Mouse (Mus musculus) c-Kit-negative CD71-positive TER-119-positive erythroid progenitor cells, embryonic 14.5 days (primary cell): ENCODE measurements around the gene Rin1.
"Not testable (repeated sequence)": the region's sequence is repeated elsewhere in the genome, so short reads cannot be mapped to it uniquely, and the experiment has no call there.

Experiments
- DNase-seq: peaks from one replicate; pipeline ENCODE4 v3.0.0-alpha.2; 2013; ENCODE audit warnings: low read depth, low spot score

Gene Rin1

DNA sequence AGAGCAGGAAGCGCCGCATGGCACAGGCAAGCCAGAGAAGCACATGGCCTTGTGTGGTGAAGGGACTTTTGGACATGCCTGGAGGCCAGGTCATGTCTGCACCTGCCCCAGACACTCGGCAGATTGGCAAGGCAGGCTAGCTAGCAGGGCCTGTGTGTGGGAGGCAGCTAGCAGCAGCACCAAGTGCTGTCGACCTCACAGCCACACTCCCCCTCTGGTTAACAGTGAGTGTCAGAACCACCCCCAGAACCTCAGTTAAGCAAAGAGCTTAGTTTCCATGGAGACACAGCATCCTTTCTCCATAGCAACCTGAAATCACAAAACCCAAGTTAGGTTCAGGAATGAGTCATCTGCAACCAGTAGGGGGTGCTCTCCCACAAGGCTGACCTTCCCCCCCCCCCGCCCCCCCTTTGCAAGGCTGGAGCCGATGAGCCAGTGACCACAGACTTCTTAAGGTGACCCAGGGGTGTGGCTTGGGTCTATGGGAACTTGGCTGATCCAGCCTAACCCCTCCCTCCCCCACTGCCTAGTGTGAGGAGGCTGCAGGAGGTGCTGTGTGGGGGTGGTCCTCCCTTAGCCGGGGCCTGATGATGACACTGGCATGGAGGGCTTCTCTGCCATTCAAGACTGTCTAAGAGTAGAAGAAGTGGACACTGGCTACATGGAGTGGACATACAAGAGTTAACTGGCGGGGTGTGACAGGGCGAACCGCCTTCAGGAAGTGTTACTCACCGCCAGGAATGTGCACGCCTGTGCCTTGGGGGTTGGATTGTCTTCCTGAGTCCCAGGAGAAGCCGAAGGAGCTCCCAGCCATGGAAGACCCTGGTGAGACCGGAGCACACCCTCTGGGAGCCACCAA is at the start of gene Rin1:
Gene Rin1 (plus strand): TSS at position 435 of the 859 bp plus-strand sequence.
- no peak for DNase-seq

GRCm38 (mm10) chr19:5001666-5002406 is 48.4 kb upstream of the Rin1 start:
- no peak for DNase-seq

- DNase-seq: not testable (repeated sequence)
Observed at GRCm38 (mm10) chr19:5003644-5004043, 46.6 kb upstream of the Rin1 start.

DNA sequence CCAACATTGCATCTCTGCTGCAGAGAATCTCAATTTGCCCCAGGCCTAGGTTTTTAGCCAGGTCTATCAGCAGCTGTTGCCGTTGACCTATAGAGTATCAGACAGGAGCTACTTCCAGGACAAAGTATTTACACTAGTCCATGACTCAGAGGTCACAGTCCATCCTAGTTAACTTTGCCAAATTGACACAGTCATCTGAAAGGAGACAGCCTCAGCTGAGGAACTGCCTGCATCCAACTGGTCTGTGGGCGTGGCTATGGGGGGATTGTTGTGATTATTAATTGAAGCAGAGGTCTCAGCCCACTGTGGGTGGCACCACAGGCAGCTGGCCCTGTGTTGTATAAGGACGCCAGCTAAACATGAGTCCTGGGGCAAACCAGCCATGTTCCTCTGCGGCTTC is 45.4 kb upstream of the Rin1 start:
- no peak for DNase-seq

DNA sequence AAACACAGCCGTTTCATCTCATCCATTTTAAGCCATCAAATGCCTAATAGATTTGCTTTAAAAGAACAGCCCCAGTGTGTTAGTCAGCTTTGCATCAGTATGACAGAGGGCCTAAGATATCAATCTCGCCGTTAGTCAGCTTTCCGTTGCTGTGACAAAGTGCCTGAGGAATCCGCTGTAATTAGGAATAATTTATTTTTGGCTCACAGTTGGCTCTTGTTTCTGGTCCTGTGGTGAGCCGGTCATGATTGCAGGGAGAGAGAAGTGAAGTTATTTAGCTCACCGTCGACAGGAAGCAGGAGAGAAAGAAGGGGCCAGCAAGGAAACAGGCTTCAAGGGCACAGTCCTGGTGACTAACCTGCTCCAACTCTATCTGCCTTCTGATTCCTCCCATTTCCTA is 37.1 kb upstream of the Rin1 start:
- DNase-seq: no peak

DNA sequence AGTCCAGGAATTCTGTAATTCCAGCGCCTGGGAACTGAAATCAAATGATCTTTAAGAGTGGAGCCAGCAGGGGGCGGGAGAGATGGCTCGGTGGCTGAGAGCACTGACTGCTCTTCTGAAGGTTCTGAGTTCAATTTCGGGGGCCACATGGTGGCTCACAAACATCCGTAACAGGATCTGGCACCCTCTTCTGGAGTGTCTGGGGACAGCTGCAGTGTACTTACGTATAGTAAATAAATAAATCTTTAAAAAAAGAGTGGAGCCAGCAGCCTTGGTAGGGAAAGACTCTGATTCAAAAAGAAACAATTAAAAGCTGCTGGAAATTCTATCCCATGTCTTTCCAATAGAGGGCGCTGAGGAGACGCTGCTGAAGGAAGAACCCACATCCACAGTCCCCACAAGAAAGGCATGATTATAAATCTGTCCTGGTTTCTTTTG is 35.3 kb upstream of the Rin1 start:
- no peak for DNase-seq

DNA sequence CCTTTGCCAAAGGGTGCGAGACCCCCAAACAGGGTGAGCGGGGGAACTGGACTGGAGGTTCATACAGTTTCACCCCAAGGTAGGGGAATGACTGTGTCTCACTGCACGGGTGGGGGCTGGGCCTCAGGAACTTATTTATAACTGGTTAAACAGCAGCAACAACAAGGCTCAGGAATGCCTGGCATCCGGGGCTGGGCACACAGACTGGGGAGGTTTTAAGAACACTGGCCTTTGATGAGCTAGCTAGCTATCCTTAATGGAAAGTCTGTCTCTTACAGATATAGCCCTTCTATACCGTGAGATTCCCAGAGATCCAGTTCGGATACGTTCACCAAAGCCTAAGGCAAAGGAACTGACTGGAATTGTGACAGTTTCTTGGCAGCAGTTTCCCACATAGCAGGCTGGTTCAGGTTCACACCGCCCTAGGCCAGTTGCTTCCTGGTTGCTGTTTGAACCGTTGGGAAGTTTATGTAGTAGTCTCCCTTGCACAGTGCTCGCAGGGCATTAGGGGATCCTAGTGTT is 34.0 kb upstream of the Rin1 start:
- DNase-seq: no peak

- DNase-seq: no peak
Observed at GRCm38 (mm10) chr19:5016782-5017181, 33.5 kb upstream of the Rin1 start.

DNA sequence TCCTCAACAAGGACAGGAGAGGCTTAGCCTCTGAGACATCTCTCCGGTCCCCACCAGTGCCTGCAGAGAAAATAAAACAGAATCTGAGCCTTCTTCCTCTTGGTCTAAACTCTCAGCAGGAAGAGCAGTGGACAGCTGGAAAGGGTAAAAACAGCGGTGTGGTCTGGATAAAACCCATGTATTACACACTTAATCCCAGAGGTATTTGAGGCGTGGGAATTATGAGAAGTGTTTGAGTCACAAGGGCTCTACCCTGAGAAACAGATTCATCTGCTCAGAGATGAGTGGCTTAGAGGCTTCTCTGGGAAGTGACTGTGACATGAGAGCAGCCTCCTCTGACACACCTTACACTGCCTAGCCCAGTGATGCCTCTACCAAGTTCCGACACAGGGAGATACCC is 32.7 kb upstream of the Rin1 start:
- DNase-seq: no peak

- no peak for DNase-seq
Observed at GRCm38 (mm10) chr19:5018191-5018590, 32.1 kb upstream of the Rin1 start.

DNA sequence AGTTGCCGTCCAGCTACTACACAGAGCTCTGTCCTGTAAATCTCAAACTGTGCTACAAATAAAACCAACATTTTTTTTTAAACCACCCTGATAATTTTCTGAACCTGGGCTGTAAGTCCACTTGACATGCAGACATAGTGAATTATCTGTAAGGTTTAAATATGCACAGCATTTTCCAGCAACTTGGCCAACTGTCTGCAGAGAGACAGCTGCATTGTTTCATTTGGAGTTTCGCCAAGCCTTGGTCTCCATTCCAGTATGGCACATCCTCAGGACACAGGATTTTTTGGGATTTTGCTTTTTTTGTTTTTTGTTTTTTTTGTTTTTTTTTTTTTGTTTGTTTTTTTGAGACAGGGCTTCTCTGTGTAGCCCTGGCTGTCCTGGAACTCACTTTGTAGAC is 28.9 kb upstream of the Rin1 start:
- no peak for DNase-seq

- DNase-seq: no peak
Observed at GRCm38 (mm10) chr19:5023621-5024479, 26.4 kb upstream of the Rin1 start, which contains the start of gene Slc29a2. Gene Slc29a2, plus strand, starts transcription at chr19:5023860.

GRCm38 (mm10) chr19:5026111-5026510 is 24.2 kb upstream of the Rin1 start:
- DNase-seq: no peak

GRCm38 (mm10) chr19:5032686-5033085 is 17.6 kb upstream of the Rin1 start:
- no peak for DNase-seq

DNA sequence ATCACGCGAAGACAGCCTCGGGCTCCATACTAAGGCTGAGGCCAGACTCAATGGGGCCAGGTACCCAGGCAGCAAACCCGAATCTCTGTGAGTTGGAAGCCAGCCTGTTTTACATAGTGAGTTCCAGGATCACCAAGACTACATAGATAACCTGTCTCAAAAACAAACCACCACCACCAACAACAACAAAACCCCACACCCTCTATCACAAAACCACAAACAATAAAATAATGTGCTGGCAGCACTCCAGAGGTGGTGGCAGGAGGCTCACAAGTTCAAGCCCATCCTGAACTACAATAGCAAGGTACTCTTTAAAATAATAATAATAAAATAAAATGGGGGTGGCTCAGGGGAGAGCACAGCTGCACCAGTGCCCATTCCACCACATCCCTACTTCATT is 13.7 kb upstream of the Rin1 start:
- no peak for DNase-seq

DNA sequence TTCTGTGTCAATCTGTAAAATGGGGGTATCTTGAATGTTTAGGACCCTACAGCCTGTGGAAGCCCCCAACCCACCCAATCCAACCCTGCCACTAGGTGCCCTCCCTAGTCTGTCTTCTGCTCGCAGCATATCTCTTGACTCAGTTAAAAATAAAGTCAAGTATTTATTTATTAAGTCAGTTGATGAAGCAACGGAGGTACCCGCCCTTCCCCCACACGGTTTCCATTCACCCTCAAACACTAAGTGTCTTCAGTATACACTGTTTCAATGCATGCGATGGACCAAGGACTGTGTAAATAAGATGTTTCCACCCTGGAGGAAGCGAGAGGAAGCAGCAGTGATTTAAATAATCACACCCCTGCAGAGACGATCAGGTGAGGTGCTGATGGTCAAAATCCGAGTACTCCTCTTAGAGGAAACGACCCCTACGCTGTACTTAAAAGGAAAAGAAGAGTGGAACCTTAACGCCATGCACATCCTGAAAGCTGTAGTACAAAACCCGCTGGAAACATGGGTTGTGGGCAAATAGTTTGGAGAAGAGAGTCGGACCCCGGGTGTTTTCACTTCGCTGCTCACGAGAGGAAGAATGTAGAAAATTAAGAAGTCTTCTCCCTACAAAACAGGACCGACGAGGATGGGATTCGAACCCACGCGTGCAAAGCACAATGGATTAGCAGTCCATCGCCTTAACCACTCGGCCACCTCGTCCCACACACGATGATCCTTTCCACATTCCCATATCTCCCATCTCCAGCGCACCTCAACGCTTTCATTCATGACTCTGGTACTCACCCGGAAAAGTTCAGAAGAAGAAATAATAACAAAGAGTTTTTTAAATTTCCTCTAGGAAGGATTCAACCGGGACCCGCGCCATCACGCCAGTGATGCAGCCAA is 12.4 kb upstream of the Rin1 start:
- DNase-seq: no peak

- DNase-seq: peak; percentile 55
Observed at GRCm38 (mm10) chr19:5038709-5039156, 11.5 kb upstream of the Rin1 start, which contains the start of the genes B4gat1 and AC124502.3. Gene B4gat1, plus strand, starts transcription at chr19:5038826. Gene AC124502.3, plus strand, starts transcription at chr19:5038891.

GRCm38 (mm10) chr19:5039301-5040114 is 10.8 kb upstream of the Rin1 start:
- DNase-seq: no peak

DNA sequence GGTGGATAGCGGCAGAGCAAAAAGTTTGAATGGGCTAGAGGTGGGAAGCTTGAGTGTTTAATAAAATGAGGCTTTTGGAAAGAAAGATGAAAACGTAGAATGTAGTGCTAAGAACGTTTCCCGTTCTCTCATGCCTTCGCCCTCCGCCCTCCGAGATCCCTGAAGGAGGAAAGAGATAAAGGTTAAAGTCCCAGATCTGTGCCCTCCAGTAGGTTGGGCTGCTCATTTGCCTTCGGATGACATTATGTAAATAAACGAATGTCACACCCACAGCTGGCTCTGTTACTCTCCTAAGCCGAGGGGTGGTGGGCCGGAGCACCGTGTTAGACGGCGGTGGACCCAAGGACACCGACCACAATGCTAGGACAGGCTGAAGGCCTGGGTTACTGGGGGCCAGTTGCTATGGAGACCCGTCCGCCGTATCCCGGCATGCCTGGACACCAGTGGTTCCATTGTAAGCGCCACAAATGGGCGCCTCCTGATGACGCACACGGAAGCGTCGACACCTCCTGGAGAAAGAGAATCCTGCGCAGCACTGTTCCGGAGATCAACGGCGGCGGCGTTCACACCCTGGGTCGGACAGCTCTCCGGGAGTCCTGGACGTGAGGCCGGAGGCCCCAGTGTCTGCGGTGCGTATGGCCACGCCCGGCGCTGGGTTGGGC is 9.3 kb upstream of the Rin1 start, which contains the start of gene Brms1:
Gene Brms1 (plus strand): TSS at position 493 of the 662 bp plus-strand sequence.
- DNase-seq: peak; percentile 76
